Mouse (Mus musculus): ENCODE measurements at regions not wholly inside any gene's neighbourhood (a gene's known extent, or its start where the extent isn't known, plus 50 kb on each side); places are given as distances from the start of the nearest gene placed in this dataset.

- no peak for TF ChIP-seq POLR2A (IDR thresholded peaks at IDR 0.05; ENCODE audit: insufficient read length, low read depth)
- no peak for TF ChIP-seq E2F4 (IDR thresholded peaks at IDR 0.05; ENCODE audit: insufficient read depth)
These were observed 96.7 kb downstream of the Rpl36a-ps1 start for GRCm38 (mm10) chr14:98897390-98897789.

Measured in myocyte (in vitro differentiated cells).